Mouse (Mus musculus) midbrain, embryonic 13.5 days (tissue): ENCODE data around the gene Col16a1. TPM values are rescaled to one million over a fixed set of nuclear protein-coding genes. Genes with fewer than 3 reads are reported as not detected.

Experiments used
- ATAC-seq: fragments of 200-750 bp; cut with Nextera tagmentation; 2 replicates; pipeline ENCODE4 v1.8.0; 2017; ENCODE audit warnings: mild to moderate bottlenecking, moderate TSS enrichment, moderate library complexity
- H3K27ac ChIP-seq: fragments of 300-500 bp; sonication (generic); 2 replicates; pipeline ENCODE4 v1.5.1; 2015; ENCODE audit warnings: inconsistent platforms, mild to moderate bottlenecking, moderate library complexity
- H3K27me3 ChIP-seq: fragments of 300-500 bp; sonication (generic); 2 replicates; pipeline ENCODE4 v1.6.1; 2015; ENCODE audit warnings: mild to moderate bottlenecking, inconsistent platforms
- H3K36me3 ChIP-seq: fragments of 300-500 bp; sonication (generic); 2 replicates; pipeline ENCODE4 v1.6.1; 2015; ENCODE audit warnings: mild to moderate bottlenecking, inconsistent platforms
- H3K4me1 ChIP-seq: fragments of 300-500 bp; sonication (generic); replicated peaks from 2 replicates; pipeline ENCODE4 v1.6.1; 2015; ENCODE audit warnings: inconsistent platforms
- H3K4me2 ChIP-seq: fragments of 300-500 bp; sonication (generic); replicated peaks from 2 replicates; pipeline ENCODE4 v1.6.1; 2015; ENCODE audit warnings: moderate library complexity, mild to moderate bottlenecking, inconsistent platforms
- H3K4me3 ChIP-seq: fragments of 300-500 bp; sonication (generic); replicated peaks from 2 replicates; pipeline ENCODE4 v1.5.1; 2015; ENCODE audit warnings: mild to moderate bottlenecking, inconsistent platforms
- H3K9ac ChIP-seq: fragments of 300-500 bp; sonication (generic); replicated peaks from 2 replicates; pipeline ENCODE4 v1.6.1; 2015; ENCODE audit warnings: mild to moderate bottlenecking, inconsistent platforms
- H3K9me3 ChIP-seq: fragments of 300-500 bp; sonication (generic); 2 replicates; pipeline ENCODE4 v1.6.1; 2016; ENCODE audit warnings: mild to moderate bottlenecking, inconsistent platforms
- WGBS: fragments of 180-500 bp; shearing (Covaris S2); methylation state at CpG from one replicate; pipeline ENCODE4 v1.1.7; 2015; 5-methylcytosine and 5-hydroxymethylcytosine counted together
- polyA plus RNA-seq: library from polyadenylated mRNA; unstranded; fragments of >200 nt; fragmentation: Nextera tagmentation; extraction: Ambion mirVana; gene quantifications from 2 replicates; pipeline ENCODE4 v1.2.1, GENCODE M21; 2015

The Col16a1 gene
- polyA plus RNA-seq, 1 experiment from 2014 or later = 3.4 TPM

- Histone ChIP-seq H3K27ac (no peak overlapping the region), H3K4me2 (no peak overlapping the region), H3K27me3 (no peaks in the 10 kb centered on the region), H3K4me3 (no peak overlapping the region), H3K4me1 (peaks cover 13% of the 10 kb centered on the region), H3K9me3 (no peaks in the 10 kb centered on the region), H3K36me3 (peaks cover 15% of the 10 kb centered on the region; the same call in 1 of the 2 replicates), H3K9ac (no peak overlapping the region)
- WGBS = 100% methylated on average over 1 of the region's 1 CpGs
- ATAC-seq = no peak
These were observed 65.1 kb downstream of the Col16a1 start for GRCm38 (mm10) chr4:130112732-130113131.

- Histone ChIP-seq H3K36me3 (peaks cover 48% of the 10 kb centered on the region), H3K27me3 (no peaks in the 10 kb centered on the region), H3K4me3 (no peak overlapping the region), H3K4me2 (no peak overlapping the region), H3K27ac (no peak overlapping the region), H3K4me1 (no peaks in the 10 kb centered on the region), H3K9ac (no peak overlapping the region), H3K9me3 (no peaks in the 10 kb centered on the region)
- WGBS = 78% methylated on average over 4 of the region's 4 CpGs
- ATAC-seq = no peak
These were observed 73.1 kb downstream of the Col16a1 start for GRCm38 (mm10) chr4:130120752-130121151.

- 72% methylated on average over 8 of the region's 8 CpGs for WGBS
- H3K36me3 ChIP-seq = peaks cover 56% of the 10 kb centered on the region
These were observed 73.9 kb downstream of the Col16a1 start for GRCm38 (mm10) chr4:130121560-130121959.

GRCm38 (mm10) chr4:130123020-130123419 is 75.4 kb downstream of the Col16a1 start:
- no peak overlapping the region for H3K27ac ChIP-seq
- H3K9me3 ChIP-seq = no peaks in the 10 kb centered on the region
- H3K9ac ChIP-seq = no peak overlapping the region
- H3K27me3 ChIP-seq = no peaks in the 10 kb centered on the region
- H3K4me2 ChIP-seq = no peak overlapping the region
- no peak overlapping the region for H3K4me3 ChIP-seq
- H3K4me1 ChIP-seq = no peaks in the 10 kb centered on the region
- peaks cover 71% of the 10 kb centered on the region for H3K36me3 ChIP-seq
- 95% methylated on average over 5 of the region's 5 CpGs for WGBS
- no peak for ATAC-seq

More at GRCm38 (mm10) chr4:130121560-130121959, 73.9 kb downstream of the Col16a1 start:
- no peak for ATAC-seq
- no peak overlapping the region for H3K9ac ChIP-seq
- H3K27me3 ChIP-seq = no peaks in the 10 kb centered on the region
- H3K9me3 ChIP-seq = no peaks in the 10 kb centered on the region
- H3K4me3 ChIP-seq = no peak overlapping the region
- H3K27ac ChIP-seq = no peak overlapping the region
- H3K4me2 ChIP-seq = no peak overlapping the region
- no peaks in the 10 kb centered on the region for H3K4me1 ChIP-seq

- no peak overlapping the region for H3K9ac ChIP-seq
- no peaks in the 10 kb centered on the region for H3K9me3 ChIP-seq
- no peak for ATAC-seq
- H3K27me3 ChIP-seq = no peaks in the 10 kb centered on the region
- no peak overlapping the region for H3K4me3 ChIP-seq
- WGBS = 83% methylated on average over 4 of the region's 4 CpGs
- no peaks in the 10 kb centered on the region for H3K4me1 ChIP-seq
- no peak overlapping the region for H3K4me2 ChIP-seq
- no peak overlapping the region for H3K27ac ChIP-seq
- peaks cover 72% of the 10 kb centered on the region for H3K36me3 ChIP-seq
These were observed 76.5 kb downstream of the Col16a1 start for GRCm38 (mm10) chr4:130124110-130124509.

GRCm38 (mm10) chr4:130125164-130125563 is 77.5 kb downstream of the Col16a1 start:
- no peak overlapping the region for H3K4me2 ChIP-seq
- H3K4me1 ChIP-seq = no peaks in the 10 kb centered on the region
- no peak for ATAC-seq
- 94% methylated on average over 6 of the region's 6 CpGs for WGBS
- no peak overlapping the region for H3K27ac ChIP-seq
- no peaks in the 10 kb centered on the region for H3K27me3 ChIP-seq
- peaks cover 72% of the 10 kb centered on the region for H3K36me3 ChIP-seq
- H3K4me3 ChIP-seq = no peak overlapping the region
- no peak overlapping the region for H3K9ac ChIP-seq
- H3K9me3 ChIP-seq = no peaks in the 10 kb centered on the region

- ATAC-seq = no peak
- Histone ChIP-seq H3K27me3 (no peaks in the 10 kb centered on the region), H3K4me1 (no peaks in the 10 kb centered on the region), H3K27ac (no peak overlapping the region), H3K9ac (no peak overlapping the region), H3K4me2 (no peak overlapping the region), H3K4me3 (no peak overlapping the region), H3K36me3 (peaks cover 71% of the 10 kb centered on the region), H3K9me3 (no peaks in the 10 kb centered on the region)
- 88% methylated on average over 5 of the region's 5 CpGs for WGBS
These were observed 78.3 kb downstream of the Col16a1 start for GRCm38 (mm10) chr4:130125935-130126334.

- Histone ChIP-seq H3K4me2 (no peak overlapping the region), H3K4me3 (no peak overlapping the region), H3K9ac (no peak overlapping the region), H3K4me1 (no peaks in the 10 kb centered on the region), H3K27me3 (no peaks in the 10 kb centered on the region; the same call in 1 of the 2 replicates), H3K9me3 (no peaks in the 10 kb centered on the region), H3K27ac (no peak overlapping the region), H3K36me3 (peaks cover 41% of the 10 kb centered on the region)
- 89% methylated on average over 5 of the region's 5 CpGs for WGBS
- ATAC-seq = no peak
These were observed 81.3 kb downstream of the Col16a1 start for GRCm38 (mm10) chr4:130128907-130129306.

- H3K27ac ChIP-seq = no peak overlapping the region
- WGBS = 76% methylated on average over 10 of the region's 10 CpGs
- H3K4me3 ChIP-seq = no peak overlapping the region
- no peaks in the 10 kb centered on the region; the same call in 1 of the 2 replicates for H3K27me3 ChIP-seq
- H3K4me2 ChIP-seq = no peak overlapping the region
- H3K4me1 ChIP-seq = no peaks in the 10 kb centered on the region
- peaks cover 31% of the 10 kb centered on the region for H3K36me3 ChIP-seq
- ATAC-seq = no peak
- no peaks in the 10 kb centered on the region for H3K9me3 ChIP-seq
- H3K9ac ChIP-seq = no peak overlapping the region
These were observed 82.4 kb downstream of the Col16a1 start for GRCm38 (mm10) chr4:130130082-130130481.

GRCm38 (mm10) chr4:130130641-130131350 is 83.2 kb downstream of the Col16a1 start:
- Histone ChIP-seq H3K36me3 (peaks cover 24% of the 10 kb centered on the region), H3K9me3 (no peaks in the 10 kb centered on the region), H3K27me3 (no peaks in the 10 kb centered on the region; the same call in 1 of the 2 replicates), H3K27ac (no peak overlapping the region), H3K4me1 (no peaks in the 10 kb centered on the region), H3K4me2 (no peak overlapping the region), H3K9ac (no peak overlapping the region), H3K4me3 (no peak overlapping the region)
- WGBS = 55% methylated on average over 13 of the region's 13 CpGs
- no peak for ATAC-seq

- Histone ChIP-seq H3K27me3 (peaks cover under 1% of the 10 kb centered on the region), H3K9me3 (no peaks in the 10 kb centered on the region), H3K4me1 (no peaks in the 10 kb centered on the region), H3K9ac (no peak overlapping the region), H3K27ac (no peak overlapping the region), H3K4me3 (no peak overlapping the region), H3K4me2 (no peak overlapping the region), H3K36me3 (peaks cover 16% of the 10 kb centered on the region)
- ATAC-seq = no peak
- 83% methylated on average over 7 of the region's 7 CpGs for WGBS
These were observed 83.9 kb downstream of the Col16a1 start for GRCm38 (mm10) chr4:130131448-130132105.

- Histone ChIP-seq H3K4me1 (peaks cover 4% of the 10 kb centered on the region; the same call in 1 of the 2 replicates), H3K27me3 (peaks cover 17% of the 10 kb centered on the region), H3K27ac (no peak overlapping the region), H3K9me3 (no peaks in the 10 kb centered on the region), H3K4me2 (no peak overlapping the region), H3K36me3 (no peaks in the 10 kb centered on the region), H3K9ac (no peak overlapping the region), H3K4me3 (no peak overlapping the region)
- ATAC-seq = no peak
- 71% methylated on average over 6 of the region's 6 CpGs for WGBS
These were observed 85.8 kb downstream of the Col16a1 start for GRCm38 (mm10) chr4:130133399-130133798.
